Mouse (Mus musculus) gonadal fat pad, adult 2 months (tissue): ENCODE data around the gene Kif6. TPM values are rescaled to one million over a fixed set of nuclear protein-coding genes. Genes with fewer than 3 reads are reported as not detected.

Source experiments
- DNase-seq: peaks from one replicate; pipeline ENCODE4 v3.0.0-alpha.2; 2012; ENCODE audit warnings: low read depth
- polyA plus RNA-seq: library from polyadenylated mRNA; depleted of rRNA; stranded (reverse); fragments of >200 nt; gene quantifications from 2 replicates; pipeline ENCODE4 v1.2.3, GENCODE M21; 2012

The Kif6 gene
- polyA plus RNA-seq, 1 experiment: 0.59 TPM

GRCm38 (mm10) chr17:49839243-49839642 lies 224.3 kb downstream of the Kif6 start:
- DNase-seq: no peak

- DNase-seq: no peak
These were observed 236.3 kb downstream of the Kif6 start for GRCm38 (mm10) chr17:49851210-49851609.

GRCm38 (mm10) chr17:49852183-49852582 lies 237.2 kb downstream of the Kif6 start:
- DNase-seq: no peak

GRCm38 (mm10) chr17:49855785-49856184 lies 240.8 kb downstream of the Kif6 start:
- DNase-seq: no peak

GRCm38 (mm10) chr17:49860057-49860816 lies 245.3 kb downstream of the Kif6 start:
- DNase-seq: no peak

GRCm38 (mm10) chr17:49863597-49863996 lies 248.7 kb downstream of the Kif6 start:
- no peak for DNase-seq

GRCm38 (mm10) chr17:49865604-49866003 lies 250.7 kb downstream of the Kif6 start:
- no peak for DNase-seq

- DNase-seq: no peak
These were observed 251.8 kb downstream of the Kif6 start for GRCm38 (mm10) chr17:49866653-49867215.

GRCm38 (mm10) chr17:49867321-49868137 lies 252.6 kb downstream of the Kif6 start:
- no peak for DNase-seq

GRCm38 (mm10) chr17:49869246-49869645 lies 254.3 kb downstream of the Kif6 start:
- DNase-seq: no peak

- no peak for DNase-seq
These were observed 257.4 kb downstream of the Kif6 start for GRCm38 (mm10) chr17:49872305-49872704.

- DNase-seq: no peak
These were observed 259.8 kb downstream of the Kif6 start for GRCm38 (mm10) chr17:49874746-49875145.

- no peak for DNase-seq
These were observed 260.5 kb downstream of the Kif6 start for GRCm38 (mm10) chr17:49875401-49875800.

- no peak for DNase-seq
These were observed 261.2 kb downstream of the Kif6 start for GRCm38 (mm10) chr17:49875939-49876651.

GRCm38 (mm10) chr17:49880919-49881744 lies 266.2 kb downstream of the Kif6 start:
- no peak for DNase-seq

GRCm38 (mm10) chr17:49881796-49882195 lies 266.9 kb downstream of the Kif6 start:
- DNase-seq: no peak

- DNase-seq: no peak
These were observed 268.3 kb downstream of the Kif6 start for GRCm38 (mm10) chr17:49883136-49883755.

GRCm38 (mm10) chr17:49885035-49885434 lies 270.1 kb downstream of the Kif6 start:
- DNase-seq: no peak

GRCm38 (mm10) chr17:49889629-49890028 lies 274.7 kb downstream of the Kif6 start:
- DNase-seq: no peak

GRCm38 (mm10) chr17:49890861-49891260 lies 275.9 kb downstream of the Kif6 start:
- DNase-seq: no peak

- DNase-seq: no peak
These were observed 277.5 kb downstream of the Kif6 start for GRCm38 (mm10) chr17:49892390-49892789.
